Mouse (Mus musculus): ENCODE data around the gene Krt31. TPM values are rescaled to one million over a fixed set of nuclear protein-coding genes. Genes with fewer than 3 reads are reported as not detected.

Krt31 gene
- polyA plus RNA-seq, 1 experiment from 2014 or later: 0.69 TPM

Other genes starting within 250 kb of the Krt31 start
- gene Gm11554, start 246.1 kb downstream of the Krt31 start, polyA plus RNA-seq (2014; fragmentation: Nextera tagmentation; extraction: Ambion mirVana): not detected in 2 replicates
- not detected in 2 replicates for gene Krtap4-13, start 240.7 kb downstream of the Krt31 start, polyA plus RNA-seq (2014; fragmentation: Nextera tagmentation; extraction: Ambion mirVana)
- not detected in 2 replicates for gene Gm11564, start 234.9 kb downstream of the Krt31 start, polyA plus RNA-seq (2014; fragmentation: Nextera tagmentation; extraction: Ambion mirVana)
- gene 2300003K06Rik, start 212.5 kb downstream of the Krt31 start, polyA plus RNA-seq (2014; fragmentation: Nextera tagmentation; extraction: Ambion mirVana): not detected in 2 replicates
- gene Krtap4-16, start 198.9 kb downstream of the Krt31 start, polyA plus RNA-seq (2014; fragmentation: Nextera tagmentation; extraction: Ambion mirVana): not detected in 2 replicates
- not detected in 2 replicates for gene Gm11568, start 192.6 kb downstream of the Krt31 start, polyA plus RNA-seq (2014; fragmentation: Nextera tagmentation; extraction: Ambion mirVana)
- not detected in 2 replicates for gene Gm11559, start 186.1 kb downstream of the Krt31 start, polyA plus RNA-seq (2014; fragmentation: Nextera tagmentation; extraction: Ambion mirVana)
- gene Krtap9-1, start 177.2 kb downstream of the Krt31 start, polyA plus RNA-seq (2014; fragmentation: Nextera tagmentation; extraction: Ambion mirVana): not detected in 2 replicates
- gene Gm11567, start 171.4 kb downstream of the Krt31 start, polyA plus RNA-seq (2014; fragmentation: Nextera tagmentation; extraction: Ambion mirVana): not detected in 2 replicates
- not detected in 2 replicates for gene Krtap31-1, start 142.6 kb downstream of the Krt31 start, polyA plus RNA-seq (2014; fragmentation: Nextera tagmentation; extraction: Ambion mirVana)
- not detected in 2 replicates for gene Gm11565, start 135.8 kb downstream of the Krt31 start, polyA plus RNA-seq (2014; fragmentation: Nextera tagmentation; extraction: Ambion mirVana)
- gene Krtap31-2, start 114.3 kb downstream of the Krt31 start, polyA plus RNA-seq (2014; fragmentation: Nextera tagmentation; extraction: Ambion mirVana): not detected in 2 replicates
- not detected in 2 replicates for gene Krtap9-5, start 102.1 kb downstream of the Krt31 start, polyA plus RNA-seq (2014; fragmentation: Nextera tagmentation; extraction: Ambion mirVana)
- not detected in 2 replicates for gene Krtap29-1, start 71.5 kb downstream of the Krt31 start, polyA plus RNA-seq (2014; fragmentation: Nextera tagmentation; extraction: Ambion mirVana)
- not detected in 2 replicates for gene Krtap16-1, start 64.0 kb downstream of the Krt31 start, polyA plus RNA-seq (2014; fragmentation: Nextera tagmentation; extraction: Ambion mirVana)
- not detected in 2 replicates for gene Krtap17-1, start 56.6 kb downstream of the Krt31 start, polyA plus RNA-seq (2014; fragmentation: Nextera tagmentation; extraction: Ambion mirVana)
- not detected in 2 replicates for gene Krt33a, start 34.3 kb downstream of the Krt31 start, polyA plus RNA-seq (2014; fragmentation: Nextera tagmentation; extraction: Ambion mirVana)
- gene Krt33b, start 20.7 kb downstream of the Krt31 start, polyA plus RNA-seq (2014; fragmentation: Nextera tagmentation; extraction: Ambion mirVana): 0.26 TPM in 1 of 2 replicates, not detected in the other
- gene Krt34, start 9.0 kb downstream of the Krt31 start, polyA plus RNA-seq (2014; fragmentation: Nextera tagmentation; extraction: Ambion mirVana): 0.36 TPM in 1 of 2 replicates, not detected in the other
- not detected in 2 replicates for gene Krt32, start 37.7 kb upstream of the Krt31 start, polyA plus RNA-seq (2014; fragmentation: Nextera tagmentation; extraction: Ambion mirVana)
- gene Krt35, start 45.7 kb upstream of the Krt31 start, polyA plus RNA-seq (2014; fragmentation: Nextera tagmentation; extraction: Ambion mirVana): not detected in 2 replicates
- 0.29 and 0.35 TPM in 2 replicates for gene Krt36, start 55.1 kb upstream of the Krt31 start, polyA plus RNA-seq (2014; fragmentation: Nextera tagmentation; extraction: Ambion mirVana)
- gene Krt13, start 71.0 kb upstream of the Krt31 start, polyA plus RNA-seq (2014; fragmentation: Nextera tagmentation; extraction: Ambion mirVana): 76.1 and 140 TPM in 2 replicates
- gene Krt15, start 85.4 kb upstream of the Krt31 start, polyA plus RNA-seq (2014; fragmentation: Nextera tagmentation; extraction: Ambion mirVana): 215 and 241 TPM in 2 replicates
- 387 and 441 TPM in 2 replicates for gene Krt19, start 98.1 kb upstream of the Krt31 start, polyA plus RNA-seq (2014; fragmentation: Nextera tagmentation; extraction: Ambion mirVana)
- gene Krt9, start 142.7 kb upstream of the Krt31 start, polyA plus RNA-seq (2014; fragmentation: Nextera tagmentation; extraction: Ambion mirVana): not detected in 2 replicates
- gene Krt14, start 157.0 kb upstream of the Krt31 start, polyA plus RNA-seq (2014; fragmentation: Nextera tagmentation; extraction: Ambion mirVana): 4.8 and 5.0 TPM in 2 replicates
- gene Krt16, start 198.4 kb upstream of the Krt31 start, polyA plus RNA-seq (2014; fragmentation: Nextera tagmentation; extraction: Ambion mirVana): 0.22 and 0.38 TPM in 2 replicates
- 26.7 and 30.7 TPM in 2 replicates for gene Krt17, start 210.5 kb upstream of the Krt31 start, polyA plus RNA-seq (2014; fragmentation: Nextera tagmentation; extraction: Ambion mirVana)
- gene Krt42, start 219.3 kb upstream of the Krt31 start, polyA plus RNA-seq (2014; fragmentation: Nextera tagmentation; extraction: Ambion mirVana): not detected in 2 replicates